Comparison of ENCODE assay signal across 18 mouse cellular contexts in the genomic region with DNA sequence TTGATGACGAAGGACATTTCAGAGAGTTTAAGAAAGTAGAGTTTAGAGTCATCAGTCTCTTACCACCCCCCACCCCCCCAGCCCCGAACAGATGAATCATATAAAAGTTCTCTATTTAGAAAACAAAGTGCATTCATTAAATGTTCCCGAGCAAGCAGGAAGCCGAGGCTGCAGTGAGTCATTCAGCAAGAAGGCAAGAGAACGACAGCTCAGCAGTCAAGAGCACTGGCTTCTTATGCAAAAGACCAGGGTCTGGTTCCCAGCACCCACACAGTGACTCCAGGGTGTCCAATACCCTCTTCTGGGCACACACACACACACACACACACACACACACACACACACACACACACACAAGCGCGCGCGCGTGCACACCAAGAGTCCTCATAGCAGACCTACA.
DNase-seq lines count a peak whose midpoint lies in the region; ATAC-seq and TF ChIP-seq lines count a peak whose summit lies in the region.
"Had no signal": no experiment of that assay in that cellular context is flagged by ENCODE, and none has a peak within 500 bp of the region (broad histone marks: within the 10 kb centered on the region; RNA-seq: fewer than 3 reads in every experiment).

No protein-coding gene starts in this region.

- TF ChIP-seq RAD21 in MEL (IDR thresholded peaks at IDR 0.05; ENCODE audit: low read depth, low read length): no peak

- no peak overlapping the region for H3K4me3 ChIP-seq in lung, postnatal 0 days (ENCODE audit: low read depth, low read length)
- H3K4me3 ChIP-seq in MEL (ENCODE audit: control insufficient read depth in 1 of 2, insufficient read depth in 1 of 2, low read depth in 2 of 2, low read length in 2 of 2): no peak overlapping the region
- H3K4me3 ChIP-seq in hindbrain, embryonic 14.5 days (replicated peaks; ENCODE audit: low read length): no peak overlapping the region
- H3K4me3 ChIP-seq in neural tube, embryonic 15.5 days (replicated peaks): no peak overlapping the region
- H3K4me3 ChIP-seq: erythroblast, embryonic 14.5 days; forebrain, embryonic 13.5 days; heart, embryonic 12.5 days; hindbrain, embryonic 13.5 days had no signal

- H3K27me3 ChIP-seq in lung, postnatal 0 days (replicated peaks; ENCODE audit: insufficient read depth, low read length): no peaks in the 10 kb centered on the region
- H3K27me3 ChIP-seq in MEL (ENCODE audit: control insufficient read depth in 1 of 2, insufficient read depth in 2 of 2, low read length in 2 of 2): no peaks in the 10 kb centered on the region
- no peaks in the 10 kb centered on the region for H3K27me3 ChIP-seq in hindbrain, embryonic 14.5 days (ENCODE audit: control insufficient read depth, insufficient read depth, low read length)
- no peaks in the 10 kb centered on the region for H3K27me3 ChIP-seq in neural tube, embryonic 15.5 days (replicated peaks)
- H3K27me3 ChIP-seq: forebrain, embryonic 13.5 days; heart, embryonic 12.5 days; hindbrain, embryonic 13.5 days had no signal

- DNase-seq in lung, postnatal 0 days (ENCODE audit: low spot score): peak; percentile 48
- DNase-seq in lung, postnatal 4 days: no peak
- peak; percentile 12 for DNase-seq in MEL (ENCODE audit: low read depth, low spot score)
- peak; percentile 31 for DNase-seq in adrenal gland, postnatal 10 days
- DNase-seq in telencephalon, adult 2 months (ENCODE audit: low read depth, low spot score): peak; percentile 32
- DNase-seq in hindbrain, embryonic 14.5 days (ENCODE audit: low spot score): no peak
- DNase-seq: cerebellum, adult 9-11 months; heart, postnatal 14 days; kidney, adult 9 months; kidney, postnatal 4 days; lung, adult 2 months; lung, postnatal 36 days had no signal

- no peaks in the 10 kb centered on the region for H3K36me3 ChIP-seq in lung, postnatal 0 days (ENCODE audit: insufficient read depth, low read length)
- peaks cover 0 to 3% of the 10 kb centered on the region in 2 experiments; a peak in 2 of 4 replicates for H3K36me3 ChIP-seq in MEL (ENCODE audit: control insufficient read depth in 1 of 2, insufficient read depth in 2 of 2, low read length in 2 of 2)
- no peaks in the 10 kb centered on the region for H3K36me3 ChIP-seq in hindbrain, embryonic 14.5 days (replicated peaks; ENCODE audit: control insufficient read depth, insufficient read depth)
- no peaks in the 10 kb centered on the region for H3K36me3 ChIP-seq in neural tube, embryonic 15.5 days
- H3K36me3 ChIP-seq: heart, embryonic 12.5 days had no signal

- no peak overlapping the region for H3K9ac ChIP-seq in lung, postnatal 0 days (replicated peaks; ENCODE audit: low read depth)
- no peak overlapping the region for H3K9ac ChIP-seq in MEL (ENCODE audit: control insufficient read depth, low read depth, low read length, poor library complexity, severe bottlenecking)
- no peak overlapping the region for H3K9ac ChIP-seq in hindbrain, embryonic 14.5 days
- no peak overlapping the region for H3K9ac ChIP-seq in neural tube, embryonic 15.5 days (replicated peaks)
- H3K9ac ChIP-seq: forebrain, embryonic 13.5 days; heart, embryonic 12.5 days; hindbrain, embryonic 13.5 days had no signal

- H3K27ac ChIP-seq in lung, postnatal 0 days (ENCODE audit: low read length): no peak overlapping the region
- no peak overlapping the region for H3K27ac ChIP-seq in MEL (ENCODE audit: control insufficient read depth, low read depth, low read length)
- H3K27ac ChIP-seq in hindbrain, embryonic 14.5 days: no peak overlapping the region
- no peak overlapping the region for H3K27ac ChIP-seq in neural tube, embryonic 15.5 days (replicated peaks)
- H3K27ac ChIP-seq: forebrain, embryonic 13.5 days; hindbrain, embryonic 13.5 days had no signal

- no peak for TF ChIP-seq EP300 in lung, postnatal 0 days (IDR thresholded peaks at IDR 0.05)
- TF ChIP-seq EP300 in MEL (IDR thresholded peaks at IDR 0.05; ENCODE audit: low read depth in 1 of 2, low read length in 2 of 2): no peak

- H3K79me2 ChIP-seq in MEL (ENCODE audit: control insufficient read depth, insufficient read depth, low read length, poor library complexity): no peaks in the 10 kb centered on the region

- 69% methylated on average over 10 of the region's 10 CpGs for WGBS in lung, postnatal 0 days
- WGBS in hindbrain, embryonic 14.5 days: 83% methylated on average over 10 of the region's 10 CpGs
- WGBS in neural tube, embryonic 15.5 days: 85% methylated on average over 10 of the region's 10 CpGs

- no peak for TF ChIP-seq CTCF in lung, postnatal 0 days (IDR thresholded peaks at IDR 0.05)
- no peak for TF ChIP-seq CTCF in MEL (IDR thresholded peaks at IDR 0.05 in 2 of 3, conservative IDR thresholded peaks at IDR 0.05 in 1 of 3; ENCODE audit: control insufficient read depth in 1 of 3, insufficient read depth in 1 of 3, low read depth in 2 of 3, low read length in 3 of 3, poor library complexity in 1 of 3, severe bottlenecking in 1 of 3)

- no peak for ATAC-seq in lung, postnatal 0 days
- ATAC-seq in hindbrain, embryonic 14.5 days (ENCODE audit: low FRiP score): no peak
- ATAC-seq in neural tube, embryonic 15.5 days (ENCODE audit: low FRiP score): no peak
- ATAC-seq: forebrain, embryonic 13.5 days had no signal

- no peaks in the 10 kb centered on the region for H3K9me3 ChIP-seq in lung, postnatal 0 days (ENCODE audit: low read length)
- no peaks in the 10 kb centered on the region for H3K9me3 ChIP-seq in MEL (replicated peaks; ENCODE audit: insufficient read depth, low read length)
- H3K9me3 ChIP-seq in hindbrain, embryonic 14.5 days (ENCODE audit: control insufficient read depth, low read length): 0 out of 2 replicates have a peak, but pooled peaks cover 4% of the 10 kb centered on the region
- no peaks in the 10 kb centered on the region for H3K9me3 ChIP-seq in neural tube, embryonic 15.5 days (replicated peaks)
- H3K9me3 ChIP-seq: forebrain, embryonic 13.5 days had no signal

- no peak overlapping the region for H3K4me2 ChIP-seq in lung, postnatal 0 days (replicated peaks; ENCODE audit: low read depth, low read length)
- H3K4me2 ChIP-seq in hindbrain, embryonic 14.5 days (replicated peaks): no peak overlapping the region
- H3K4me2 ChIP-seq in neural tube, embryonic 15.5 days: no peak overlapping the region
- H3K4me2 ChIP-seq: forebrain, embryonic 13.5 days; heart, embryonic 12.5 days; hindbrain, embryonic 13.5 days; liver, embryonic 11.5 days had no signal

- peaks cover 4% of the 10 kb centered on the region; the same call in 1 of the 2 replicates for H3K4me1 ChIP-seq in lung, postnatal 0 days (ENCODE audit: insufficient read depth, low read depth, low read length)
- peaks cover 0 to 8% of the 10 kb centered on the region in 2 experiments; a peak in 3 of 4 replicates for H3K4me1 ChIP-seq in MEL (ENCODE audit: control insufficient read depth in 1 of 2, insufficient read depth in 2 of 2, low read length in 2 of 2)
- peaks cover 9% of the 10 kb centered on the region; the same call in 1 of the 2 replicates for H3K4me1 ChIP-seq in hindbrain, embryonic 14.5 days (replicated peaks; ENCODE audit: control insufficient read depth, insufficient read depth, low read length)
- peaks cover 3% of the 10 kb centered on the region for H3K4me1 ChIP-seq in neural tube, embryonic 15.5 days

- TF ChIP-seq POLR2A in MEL (IDR thresholded peaks at IDR 0.05; ENCODE audit: control insufficient read depth in 1 of 2, insufficient read depth in 1 of 2, low read depth in 1 of 2, low read length in 2 of 2, poor library complexity in 1 of 2): no peak

TF ChIP-seq in MEL, 35 proteins besides CTCF, POLR2A, EP300 and RAD21:
- no peak for TF ChIP-seq GABPA (IDR thresholded peaks at IDR 0.05; ENCODE audit: low read depth, low read length)
- no peak for TF ChIP-seq KAT2A (conservative IDR thresholded peaks at IDR 0.05; ENCODE audit: low read depth, low read length)

Comparison
In these comparisons a context has a peak if more than half of its experiments do, and no peak if none do; other contexts are left out.
1. DNase-seq: peak in lung, postnatal 0 days (single experiment), MEL (single experiment), adrenal gland, postnatal 10 days (single experiment) and telencephalon, adult 2 months (single experiment); none in lung, postnatal 4 days (0 of 2) and hindbrain, embryonic 14.5 days (single experiment).